Comparison of ENCODE assay signal across 8 mouse cellular contexts in genomic region chr9:62513492-62514133, GRCm38 (mm10). TPM values are rescaled to one million over a fixed set of nuclear protein-coding genes. Genes with fewer than 3 reads are reported as not detected.
DNase-seq lines count a peak whose midpoint lies in the region; ATAC-seq and TF ChIP-seq lines count a peak whose summit lies in the region.

No protein-coding gene starts in this region.

- H3K27ac ChIP-seq in forebrain, embryonic 13.5 days: peak overlapping the region; percentile 59
- H3K27ac ChIP-seq in forebrain, embryonic 10.5 days: no peak overlapping the region
- H3K27ac ChIP-seq in forebrain, postnatal 0 days (ENCODE audit: low read depth, low read length): peak overlapping the region; percentile 64
- H3K27ac ChIP-seq in limb, embryonic 14.5 days (replicated peaks; ENCODE audit: low read depth, low read length): peak overlapping the region; percentile 58; the same call in 1 of the 2 replicates

- no peak for ATAC-seq in forebrain, embryonic 13.5 days
- ATAC-seq in forebrain, postnatal 0 days: no peak
- peak; percentile 76 for ATAC-seq in limb, embryonic 14.5 days (ENCODE audit: low FRiP score, low read depth)
- no peak for ATAC-seq in granulocyte monocyte progenitor cell, adult 5-6 weeks (replicated peaks; ENCODE audit: poor library complexity, severe bottlenecking)

- no peak for DNase-seq in forebrain, embryonic 10.5 days (ENCODE audit: extremely low spot score, low spot score)
- peak; percentile 13 for DNase-seq in 3T3-L1 (ENCODE audit: low read depth, low spot score)
- no peak for DNase-seq in forebrain, postnatal 0 days
- DNase-seq in limb, embryonic 14.5 days (ENCODE audit: low spot score): peak; percentile 72
- DNase-seq in spleen, postnatal 4 days (ENCODE audit: low spot score in 2 of 2): no peak
- DNase-seq in layer of hippocampus, postnatal 25 days (ENCODE audit: extremely low spot score in 1 of 2, low spot score in 1 of 2): no peak

- H3K9ac ChIP-seq in forebrain, embryonic 13.5 days: no peak overlapping the region
- H3K9ac ChIP-seq in forebrain, postnatal 0 days: no peak overlapping the region
- 0 out of 2 replicates have a peak overlapping the region, but pooled peaks have one; percentile 21 for H3K9ac ChIP-seq in limb, embryonic 14.5 days (ENCODE audit: low read depth, low read length, severe bottlenecking)

- H3K4me1 ChIP-seq in forebrain, embryonic 13.5 days: peaks cover 83% of the 10 kb centered on the region
- H3K4me1 ChIP-seq in forebrain, embryonic 10.5 days: peaks cover 55% of the 10 kb centered on the region
- peaks cover 11% of the 10 kb centered on the region; the same call in 1 of the 2 replicates for H3K4me1 ChIP-seq in forebrain, postnatal 0 days (ENCODE audit: insufficient read depth)
- peaks cover 16% of the 10 kb centered on the region for H3K4me1 ChIP-seq in limb, embryonic 14.5 days (ENCODE audit: control insufficient read depth, insufficient read depth, low read length)

- H3K9me3 ChIP-seq in forebrain, embryonic 13.5 days (replicated peaks): no peaks in the 10 kb centered on the region
- H3K9me3 ChIP-seq in forebrain, embryonic 10.5 days: no peaks in the 10 kb centered on the region
- no peaks in the 10 kb centered on the region for H3K9me3 ChIP-seq in forebrain, postnatal 0 days (ENCODE audit: low read length)
- H3K9me3 ChIP-seq in limb, embryonic 14.5 days (ENCODE audit: control insufficient read depth, low read length): no peaks in the 10 kb centered on the region; the same call in 1 of the 2 replicates

- TF ChIP-seq CTCF in forebrain, postnatal 0 days (IDR thresholded peaks at IDR 0.05; ENCODE audit: low read depth): no peak

- no peak for TF ChIP-seq POLR2A in limb, embryonic 14.5 days (IDR thresholded peaks at IDR 0.05; ENCODE audit: borderline replicate concordance, extremely low read depth, insufficient read depth, insufficient read length)

- H3K4me3 ChIP-seq in forebrain, embryonic 13.5 days: no peak overlapping the region
- no peak overlapping the region for H3K4me3 ChIP-seq in forebrain, embryonic 10.5 days
- H3K4me3 ChIP-seq in forebrain, postnatal 0 days (ENCODE audit: low read depth, low read length): no peak overlapping the region
- no peak overlapping the region for H3K4me3 ChIP-seq in limb, embryonic 14.5 days (replicated peaks; ENCODE audit: low read length)

- 42% methylated on average over 10 of the region's 10 CpGs for WGBS in forebrain, embryonic 13.5 days
- 85% methylated on average over 10 of the region's 10 CpGs for WGBS in forebrain, embryonic 10.5 days
- 20% methylated on average over 10 of the region's 10 CpGs for WGBS in forebrain, postnatal 0 days
- WGBS in limb, embryonic 14.5 days: 30% methylated on average over 10 of the region's 10 CpGs

- H3K27me3 ChIP-seq in forebrain, embryonic 13.5 days: no peaks in the 10 kb centered on the region
- H3K27me3 ChIP-seq in forebrain, embryonic 10.5 days (ENCODE audit: poor library complexity, severe bottlenecking): 0 out of 2 replicates have a peak, but pooled peaks cover 8% of the 10 kb centered on the region
- no peaks in the 10 kb centered on the region for H3K27me3 ChIP-seq in forebrain, postnatal 0 days (ENCODE audit: insufficient read depth, low read length)
- no peaks in the 10 kb centered on the region for H3K27me3 ChIP-seq in limb, embryonic 14.5 days (ENCODE audit: control insufficient read depth, insufficient read depth, low read length)

- H3K4me2 ChIP-seq in forebrain, embryonic 13.5 days: no peak overlapping the region
- no peak overlapping the region for H3K4me2 ChIP-seq in forebrain, postnatal 0 days (ENCODE audit: low read depth)
- H3K4me2 ChIP-seq in limb, embryonic 14.5 days (replicated peaks; ENCODE audit: low read depth, low read length, severe bottlenecking): no peak overlapping the region

- no peaks in the 10 kb centered on the region for H3K36me3 ChIP-seq in forebrain, embryonic 13.5 days (ENCODE audit: poor library complexity, severe bottlenecking)
- H3K36me3 ChIP-seq in forebrain, embryonic 10.5 days (replicated peaks): no peaks in the 10 kb centered on the region
- no peaks in the 10 kb centered on the region for H3K36me3 ChIP-seq in forebrain, postnatal 0 days (ENCODE audit: insufficient read depth)
- no peaks in the 10 kb centered on the region for H3K36me3 ChIP-seq in limb, embryonic 14.5 days (ENCODE audit: control insufficient read depth, insufficient read depth, low read length)

RNA-seq across cellular contexts. Expression of gene Coro2b, which starts 23.2 kb away (rescaled TPM):
- polyA plus RNA-seq in forebrain, embryonic 13.5 days (2015; fragmentation: Nextera tagmentation; extraction: Ambion mirVana): 35.5 and 37.0 TPM in 2 replicates
- polyA plus RNA-seq in forebrain, embryonic 10.5 days (2016; fragmentation: Nextera tagmentation; extraction: Ambion mirVana): 9.7 and 10.0 TPM in 2 replicates
- total RNA-seq in forebrain, postnatal 0 days (2014; rRNA removed): 43.3 and 53.2 TPM in 2 replicates
- 24.7 and 31.6 TPM in 2 replicates for polyA plus RNA-seq in forebrain, postnatal 0 days (2015; fragmentation: Nextera tagmentation; extraction: Ambion mirVana)
- 20.8 and 29.8 TPM in 2 replicates for polyA plus RNA-seq in limb, embryonic 14.5 days (2012; rRNA removed)
- 10.3 and 11.0 TPM in 2 replicates for polyA plus RNA-seq in limb, embryonic 14.5 days (2014; fragmentation: Nextera tagmentation; extraction: Ambion mirVana)
- 100 to 1,000 TPM; 220 to 233 TPM for total RNA-seq in layer of hippocampus, postnatal 25 days (2021)
- 2.0 TPM in 1 of 2 replicates, not detected in the other for total RNA-seq in granulocyte monocyte progenitor cell, adult 5-6 weeks (2014; fragmentation: Nextera tagmentation)
- not detected in 2 replicates for total RNA-seq in granulocyte monocyte progenitor cell, adult 5-6 weeks (2017)

Comparison
In these comparisons a context has a peak if more than half of its experiments do, and no peak if none do; other contexts are left out.
1. DNase-seq: peak in 3T3-L1 (single experiment) and limb, embryonic 14.5 days (single experiment); none in forebrain, embryonic 10.5 days (single experiment), forebrain, postnatal 0 days (single experiment), spleen, postnatal 4 days (0 of 2) and layer of hippocampus, postnatal 25 days (0 of 2).